Mouse (Mus musculus): ENCODE results near the gene Atp13a3. TPM values are rescaled to one million over a fixed set of nuclear protein-coding genes. Genes with fewer than 3 reads are reported as not detected.

Atp13a3 gene
- total RNA-seq, 2 experiments from 2014 or later = 66.3 to 75.4 TPM

DNA sequence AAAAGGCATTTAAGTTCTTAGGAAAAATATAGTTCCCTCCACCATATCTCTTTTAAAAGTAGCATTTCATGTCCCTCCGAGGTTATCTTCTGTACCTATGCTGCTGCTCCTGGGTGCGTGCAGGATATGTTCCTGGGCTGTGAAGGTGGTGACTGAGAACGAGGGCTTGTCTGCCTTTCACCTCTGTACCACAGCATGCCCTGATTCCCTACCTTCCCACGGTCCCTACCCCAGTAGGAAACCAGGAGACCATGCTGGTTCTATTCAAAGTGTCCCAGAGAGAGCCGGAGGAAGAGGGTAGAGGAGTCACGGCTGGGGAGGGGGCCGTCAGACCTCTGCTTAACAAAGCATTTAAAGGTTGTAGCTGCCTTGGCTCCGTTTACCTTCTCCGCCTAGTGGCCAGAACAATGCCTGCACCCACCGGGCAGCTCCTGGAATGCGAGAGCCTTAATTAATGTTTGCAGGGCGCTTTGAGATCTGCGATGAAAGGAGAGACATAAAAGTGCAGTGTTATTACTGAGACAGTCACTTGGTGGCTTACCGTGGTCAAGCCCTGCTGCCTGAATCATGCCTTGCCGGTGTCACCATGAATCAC, 121.9 kb downstream of the Atp13a3 start:
- DNase-seq (ENCODE audit: extremely low spot score in 1 of 2, low spot score in 1 of 2) = peak in 1 of 2 experiments; percentile 27

DNA sequence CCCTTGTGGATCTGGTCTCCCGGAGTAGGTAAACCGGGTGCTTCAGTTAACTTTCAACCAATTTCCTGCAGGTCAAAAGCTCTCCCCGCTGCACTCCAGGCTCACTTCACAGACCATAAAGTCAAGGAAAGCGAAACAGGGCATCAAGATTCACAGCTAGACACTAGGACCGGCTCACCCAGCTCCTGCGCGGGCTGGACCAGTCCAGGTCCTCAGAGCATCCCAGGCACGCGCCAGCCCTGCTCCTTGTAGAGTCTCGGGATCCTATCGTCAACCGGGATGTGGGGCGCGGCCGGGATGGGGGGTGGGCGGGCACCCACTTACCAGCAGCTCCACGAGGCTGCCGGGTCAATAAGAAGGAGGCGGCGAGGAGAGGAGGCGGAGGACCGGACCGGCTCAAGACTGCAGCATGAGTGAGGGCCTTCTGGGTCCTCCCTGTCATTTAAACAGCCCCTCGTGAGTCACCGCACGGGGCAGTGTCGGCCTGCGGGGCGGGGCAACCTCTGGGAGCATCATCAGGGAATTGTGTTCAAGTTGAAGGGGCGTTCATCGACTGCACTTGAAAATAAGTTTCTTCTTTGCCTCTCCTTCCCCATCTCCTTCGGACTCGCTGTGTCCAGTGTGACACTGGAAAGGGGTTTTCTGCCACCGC, 122.8 kb downstream of the Atp13a3 start, which contains the start of gene Lrrc15:
Gene Lrrc15 (minus strand): TSS at position 413 of the 652 bp plus-strand sequence.
- DNase-seq (ENCODE audit: extremely low spot score in 1 of 2, low spot score in 1 of 2) = no peak

DNA sequence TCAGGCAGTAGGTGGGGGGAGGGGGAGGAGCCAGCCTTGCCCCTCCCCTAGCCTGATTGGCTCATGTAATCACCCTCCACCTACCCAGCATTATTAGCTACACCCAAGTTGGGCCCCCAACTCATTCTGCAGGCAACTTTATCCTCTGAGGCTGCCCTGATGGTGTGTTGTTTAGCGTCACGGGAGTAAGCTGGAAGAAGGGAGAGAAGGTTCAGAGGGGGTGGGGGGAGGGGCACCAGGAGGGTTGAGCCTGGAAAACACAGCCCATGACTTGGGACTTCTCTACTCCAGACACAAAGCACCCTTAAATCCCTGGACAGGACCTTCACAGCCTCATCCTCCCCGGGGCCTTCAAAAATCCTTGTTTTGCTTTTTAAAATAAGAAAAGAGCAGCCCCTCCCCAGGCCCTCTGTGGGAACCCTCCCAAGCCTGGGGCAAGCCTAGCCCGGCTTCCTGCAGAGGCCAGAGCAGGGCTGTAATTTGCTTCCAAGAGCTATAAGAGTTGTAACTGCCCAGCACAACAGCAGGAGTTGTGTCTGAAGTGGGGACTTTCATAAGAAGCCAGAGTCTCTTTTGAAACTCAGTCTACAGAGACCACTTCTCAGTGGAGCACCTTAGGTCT, 125.0 kb downstream of the Atp13a3 start:
- no peak for DNase-seq (ENCODE audit: extremely low spot score in 1 of 2, low spot score in 1 of 2)

DNA sequence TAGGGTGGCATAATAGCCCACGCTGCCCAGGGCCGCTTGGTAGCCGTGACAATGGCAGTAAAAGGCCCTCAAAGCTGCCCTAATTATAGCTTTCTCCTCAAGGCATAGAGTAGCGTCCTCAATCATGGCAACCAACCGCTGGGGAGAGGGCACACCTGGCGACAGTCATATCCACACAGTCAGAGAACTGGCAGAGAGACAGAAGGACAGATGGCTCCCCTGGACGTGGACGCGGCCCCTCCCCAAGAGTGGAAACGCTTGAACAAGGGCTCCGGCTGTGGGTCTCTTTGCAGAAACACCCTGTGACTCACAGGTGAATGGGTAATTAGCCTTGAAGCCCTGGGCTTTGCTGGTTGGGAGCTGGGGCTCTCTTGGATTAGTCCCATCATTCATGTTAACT, 127.4 kb downstream of the Atp13a3 start:
- no peak for DNase-seq (ENCODE audit: extremely low spot score in 1 of 2, low spot score in 1 of 2)

DNA sequence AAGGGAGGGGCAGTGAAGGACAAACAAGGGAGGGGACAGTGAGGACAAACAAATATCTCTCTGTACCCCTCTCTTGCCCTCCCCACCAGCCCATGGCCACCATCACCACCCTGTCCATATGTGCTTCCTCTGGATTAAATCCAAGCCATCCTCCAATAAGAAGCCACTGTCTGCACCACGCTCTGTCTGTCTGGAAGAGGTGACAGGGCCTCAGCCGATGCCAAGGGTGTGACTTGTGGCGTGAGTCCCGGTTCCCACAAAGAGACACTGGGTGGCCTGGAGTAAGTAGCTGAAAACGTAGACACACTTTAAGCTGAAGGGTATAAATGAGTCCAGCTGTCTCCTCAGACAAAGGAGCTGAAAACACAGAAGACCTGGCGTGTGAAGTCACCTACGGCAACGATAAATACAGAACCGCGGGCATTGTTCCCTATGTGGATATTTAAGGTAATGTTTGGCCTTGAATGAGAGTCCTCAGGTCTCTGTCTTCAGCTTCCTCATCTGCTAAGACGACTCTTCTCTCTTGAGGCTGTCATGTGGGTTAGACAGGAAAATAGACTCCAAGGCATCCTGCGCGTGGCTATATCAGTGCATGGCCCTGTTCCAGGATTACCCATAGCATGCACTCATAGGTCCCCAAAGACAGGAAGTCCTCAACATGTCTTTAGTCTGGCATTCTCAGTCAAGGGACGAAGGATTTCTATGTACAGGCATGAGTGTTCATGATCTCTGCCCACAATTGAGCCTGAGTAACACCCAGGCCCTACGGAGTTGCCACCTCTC, 130.0 kb downstream of the Atp13a3 start:
- DNase-seq (ENCODE audit: extremely low spot score in 1 of 2, low spot score in 1 of 2) = no peak

DNA sequence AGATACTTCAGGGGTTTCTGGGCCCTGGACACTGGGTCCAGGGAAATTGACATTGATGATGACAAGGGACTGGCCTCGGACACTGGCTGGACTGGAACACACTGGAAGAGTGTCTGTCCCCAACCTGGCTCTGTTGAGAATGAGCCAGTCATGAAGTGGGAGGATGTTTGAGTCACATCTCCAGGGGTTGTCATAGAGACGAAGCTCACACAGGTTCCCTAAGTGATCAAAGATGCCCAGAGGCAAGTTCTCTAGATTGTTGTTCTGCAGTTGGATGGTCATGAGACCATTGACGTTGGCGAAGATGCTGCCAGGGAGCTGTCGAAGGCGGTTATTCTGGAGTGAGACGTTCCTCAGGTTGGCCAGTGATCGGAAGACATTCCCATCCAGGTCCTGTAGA, 132.7 kb downstream of the Atp13a3 start:
- no peak for DNase-seq (ENCODE audit: extremely low spot score in 1 of 2, low spot score in 1 of 2)

DNA sequence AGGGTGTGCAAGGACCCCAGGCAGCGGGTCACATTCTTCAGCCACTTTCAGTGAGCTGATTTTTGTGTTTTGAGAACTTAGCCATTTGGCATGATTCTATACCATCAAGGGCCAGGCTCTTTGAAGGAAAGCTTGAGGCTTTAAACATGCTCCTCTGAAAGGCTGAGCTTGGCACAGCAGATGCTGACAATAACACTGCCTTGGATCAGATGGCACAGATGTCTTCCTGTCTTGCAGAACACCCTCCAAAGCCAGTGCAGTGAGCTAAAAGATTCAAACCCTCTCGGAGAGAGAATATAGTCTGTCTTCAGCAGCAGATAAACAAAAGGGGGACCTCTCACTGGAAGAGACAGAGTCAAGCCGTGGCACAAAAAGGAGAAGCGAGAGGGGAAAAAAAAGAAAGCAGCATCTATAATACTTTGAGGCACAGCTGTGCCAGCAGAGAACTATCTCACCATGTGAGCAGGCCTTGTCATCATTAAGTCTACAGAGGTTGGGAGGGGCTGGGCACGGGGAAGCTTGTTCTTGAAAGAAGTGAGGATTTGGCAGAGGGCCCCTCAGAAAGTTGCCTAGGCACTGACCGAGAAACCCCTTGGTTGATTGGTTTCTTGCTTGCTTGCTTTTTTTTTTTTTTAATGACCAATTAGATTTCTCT, 133.7 kb downstream of the Atp13a3 start:
- DNase-seq (ENCODE audit: extremely low spot score in 1 of 2, low spot score in 1 of 2) = no peak

DNA sequence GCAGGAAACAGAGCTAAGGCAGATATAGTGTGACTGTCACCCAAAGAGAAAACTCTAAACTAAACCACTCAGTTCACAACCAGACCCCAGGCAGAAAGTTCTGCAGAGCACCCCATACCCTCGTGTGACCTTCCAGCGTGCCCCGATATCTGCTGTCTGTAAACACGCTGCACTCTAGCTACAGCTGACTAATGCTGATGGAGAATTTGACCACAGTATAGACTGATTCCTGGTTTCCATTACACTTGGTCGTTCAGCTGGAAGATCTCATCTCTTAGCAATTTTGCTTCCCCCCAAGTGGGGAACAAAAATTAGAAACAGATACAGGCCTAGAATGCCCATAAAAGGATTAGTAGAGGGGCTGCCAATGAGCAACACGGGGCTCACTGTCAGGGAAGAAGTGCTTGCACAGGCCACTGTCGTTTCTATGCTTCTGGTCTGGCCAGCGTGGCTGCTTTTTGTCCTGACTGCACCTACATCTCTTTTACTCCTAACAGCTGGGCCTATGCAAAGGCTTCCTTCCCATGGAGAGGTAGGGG, 134.5 kb downstream of the Atp13a3 start:
- no peak for DNase-seq (ENCODE audit: extremely low spot score in 1 of 2, low spot score in 1 of 2)

DNA sequence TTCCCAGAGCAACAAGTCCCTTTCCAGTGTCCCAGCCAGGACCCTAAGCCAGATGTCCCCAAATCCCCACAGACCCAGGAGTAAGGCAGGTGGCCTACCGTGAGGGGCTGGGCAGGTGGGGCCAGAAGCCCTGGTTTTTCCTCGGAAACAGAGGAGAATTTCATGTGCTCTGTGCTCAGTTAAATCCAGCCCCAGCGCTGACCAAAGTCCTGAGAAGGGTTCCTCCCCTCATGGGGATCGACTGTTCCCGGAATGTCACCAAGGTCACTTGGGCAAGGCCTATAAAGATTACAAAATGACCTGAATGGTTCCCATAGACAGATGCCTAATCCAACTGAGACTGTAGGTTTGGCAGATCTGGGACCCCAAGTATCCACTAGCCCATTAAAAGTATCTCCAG, 138.4 kb downstream of the Atp13a3 start, which contains the start of gene Cpn2:
Gene Cpn2 (minus strand): TSS at position 141 of the 400 bp plus-strand sequence.
- DNase-seq (ENCODE audit: extremely low spot score in 1 of 2, low spot score in 1 of 2) = no peak

DNA sequence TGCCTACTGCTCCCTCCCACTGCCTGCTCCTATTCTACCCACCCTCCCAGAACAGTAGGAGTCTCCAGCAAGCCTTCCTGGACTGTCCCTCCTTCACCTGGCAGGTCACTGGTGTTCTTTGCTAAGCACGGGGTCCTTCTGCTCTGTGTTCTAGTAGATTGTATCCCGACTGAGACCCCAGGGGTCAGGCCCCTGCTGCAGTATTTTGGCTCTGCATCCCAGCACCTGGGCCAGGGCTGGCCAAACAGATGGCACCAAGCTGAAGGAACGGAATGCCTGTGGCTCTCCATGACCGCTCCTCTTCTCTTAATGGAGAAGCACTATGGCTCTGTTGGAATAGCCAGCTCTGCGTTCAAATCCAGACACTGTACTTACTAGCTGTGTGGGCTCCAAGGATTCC, 139.2 kb downstream of the Atp13a3 start:
- DNase-seq (ENCODE audit: extremely low spot score in 1 of 2, low spot score in 1 of 2) = no peak

DNA sequence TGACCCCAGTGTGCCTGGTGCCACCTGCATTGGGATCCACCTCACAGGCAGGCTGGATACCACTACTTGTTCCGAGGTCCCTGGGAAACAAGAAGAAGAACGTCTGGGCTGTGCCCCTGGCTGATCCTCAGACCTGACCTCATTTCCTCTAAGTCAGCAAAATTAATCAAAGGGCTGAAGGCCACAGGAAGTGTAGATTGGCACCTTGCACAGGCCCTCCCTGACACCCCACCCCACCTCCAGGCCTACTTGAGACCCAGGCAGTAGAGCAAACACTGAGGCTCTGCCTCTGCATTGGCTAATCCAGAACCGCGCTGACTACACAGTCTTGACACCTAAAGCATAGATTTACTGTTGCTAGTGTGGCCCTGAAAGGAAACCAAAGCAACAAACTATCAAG, 140.2 kb downstream of the Atp13a3 start:
- DNase-seq (ENCODE audit: extremely low spot score in 1 of 2, low spot score in 1 of 2) = no peak

DNA sequence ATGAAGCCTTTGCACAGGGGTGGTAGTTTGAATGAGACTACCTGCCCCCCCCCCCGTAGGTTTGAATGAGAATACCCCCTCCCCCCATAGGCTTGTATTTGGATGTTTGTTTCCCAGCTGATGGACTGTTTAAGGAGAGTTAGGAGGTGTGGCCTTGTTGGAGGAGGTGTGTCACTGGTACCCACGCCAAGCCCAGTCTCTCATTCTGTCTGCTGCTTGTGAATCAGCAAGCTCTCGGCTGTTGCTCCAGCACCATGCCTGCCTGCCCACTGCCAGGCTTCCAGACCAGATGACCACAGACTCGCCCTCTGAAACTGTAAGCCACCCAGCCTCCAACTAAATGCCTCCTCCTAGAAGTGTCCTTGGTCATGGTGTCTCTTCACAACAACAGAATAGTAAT, 142.6 kb downstream of the Atp13a3 start:
- no peak for DNase-seq (ENCODE audit: extremely low spot score in 1 of 2, low spot score in 1 of 2)

DNA sequence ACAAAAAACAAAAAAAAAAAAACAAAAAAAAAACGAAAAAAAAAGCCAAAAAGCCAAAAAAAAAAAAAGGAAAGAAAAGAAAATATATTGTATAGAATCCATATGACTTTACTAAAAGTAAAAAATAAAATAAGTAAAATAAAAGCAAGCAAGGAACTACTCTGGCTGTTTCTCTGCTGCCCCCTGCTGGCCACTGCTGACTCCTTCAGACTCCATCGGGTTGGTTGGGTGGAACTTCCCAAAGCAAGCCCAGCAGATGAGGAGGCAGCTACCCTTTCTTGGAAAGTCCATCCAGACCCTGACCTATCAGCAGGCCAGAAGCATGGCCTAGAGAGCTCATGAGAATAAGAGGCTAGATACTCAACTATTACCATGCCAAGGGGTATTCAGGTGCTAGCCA, 143.1 kb downstream of the Atp13a3 start:
- DNase-seq (ENCODE audit: extremely low spot score in 1 of 2, low spot score in 1 of 2) = peak; percentile 55 to 85

Other genes with a start within 250 kb of the Atp13a3 start
- gene Cpn2, start 138.5 kb downstream of the Atp13a3 start, total RNA-seq (2021) = not detected
- gene Lrrc15, start 122.7 kb downstream of the Atp13a3 start, total RNA-seq (2021) = under 1 TPM; 0.12 to 0.14 TPM
- 1 to 10 TPM; 2.7 to 2.8 TPM for gene Gp5, start 95.2 kb downstream of the Atp13a3 start, total RNA-seq (2021)
- gene Tmem44, start 144.9 kb upstream of the Atp13a3 start, total RNA-seq (2021) = 10 to 100 TPM; 35.2 to 40.9 TPM
- gene Lsg1, start 181.6 kb upstream of the Atp13a3 start, total RNA-seq (2021) = 10 to 100 TPM; 17.3 to 21.1 TPM
- gene Fam43a, start 193.7 kb upstream of the Atp13a3 start, total RNA-seq (2021) = 10 to 100 TPM in 1 of 2 experiments, 1 to 10 TPM in 1; 9.0 to 12.7 TPM

All from layer of hippocampus, postnatal 25 days (tissue).